Mouse (Mus musculus) liver, postnatal 0 days (tissue): ENCODE measurements around the gene Faf1.

Experiments used
- CTCF ChIP-seq: sonication (generic); IDR thresholded peaks from 2 replicates; pipeline ENCODE4 v1.5.1; 2016; ENCODE audit warnings: antibody characterized with exemption, low read depth
- EP300 ChIP-seq: IDR thresholded peaks from 2 replicates; pipeline ENCODE4 v1.6.1; 2016; ENCODE audit warnings: antibody characterized with exemption, low read depth, mild to moderate bottlenecking

GRCm38 (mm10) chr4:109649331-109649730 is 27.1 kb upstream of the Faf1 start:
- no peak for TF ChIP-seq CTCF
- TF ChIP-seq EP300, result no peak
